Mouse (Mus musculus): Measurements from ENCODE around the gene Aasdh.

GRCm38 (mm10) chr5:76837018-76837417 is 68.3 kb downstream of the Aasdh start:
- TF ChIP-seq CTCF (IDR thresholded peaks at IDR 0.05; ENCODE audit: low read depth) (no peak), EP300 (IDR thresholded peaks at IDR 0.05; ENCODE audit: low read depth) (no peak)

Data from liver, postnatal 0 days (tissue).